Mouse (Mus musculus) midbrain, embryonic 12.5 days (tissue): Measurements from ENCODE around the gene Arf3. TPM values are rescaled to one million over a fixed set of nuclear protein-coding genes. Genes with fewer than 3 reads are reported as not detected.

Experiments
- ATAC-seq: fragments of 200-750 bp; cut with Nextera tagmentation; 2 replicates; pipeline ENCODE4 v1.8.0; 2017; ENCODE audit warnings: low read depth, moderate TSS enrichment, moderate library complexity; ENCODE audit not compliant: low FRiP score
- H3K27ac ChIP-seq: fragments of 300-500 bp; sonication (generic); replicated peaks from 2 replicates; pipeline ENCODE4 v1.5.1; 2016; ENCODE audit warnings: mild to moderate bottlenecking
- H3K27me3 ChIP-seq: fragments of 300-500 bp; sonication (generic); 2 replicates; pipeline ENCODE4 v1.6.1; 2016; ENCODE audit warnings: mild to moderate bottlenecking
- H3K36me3 ChIP-seq: fragments of 300-500 bp; sonication (generic); 2 replicates; pipeline ENCODE4 v1.6.1; 2016
- H3K4me1 ChIP-seq: fragments of 300-500 bp; sonication (generic); 2 replicates; pipeline ENCODE4 v1.6.1; 2016
- H3K4me2 ChIP-seq: fragments of 300-500 bp; sonication (generic); replicated peaks from 2 replicates; pipeline ENCODE4 v1.6.1; 2016; ENCODE audit warnings: mild to moderate bottlenecking, moderate library complexity
- H3K4me3 ChIP-seq: fragments of 300-500 bp; sonication (generic); 2 replicates; pipeline ENCODE4 v1.5.1; 2016; ENCODE audit warnings: mild to moderate bottlenecking
- H3K9ac ChIP-seq: fragments of 300-500 bp; sonication (generic); replicated peaks from 2 replicates; pipeline ENCODE4 v1.6.1; 2016; ENCODE audit warnings: mild to moderate bottlenecking, moderate library complexity
- H3K9me3 ChIP-seq: fragments of 300-500 bp; sonication (generic); 2 replicates; pipeline ENCODE4 v1.6.1; 2016; ENCODE audit warnings: mild to moderate bottlenecking
- WGBS: fragments of 180-500 bp; shearing (Covaris S2); methylation state at CpG from one replicate; pipeline ENCODE4 v1.1.7; 2016; 5-methylcytosine and 5-hydroxymethylcytosine counted together
- polyA plus RNA-seq: library from polyadenylated mRNA; unstranded; fragments of >200 nt; fragmentation: Nextera tagmentation; extraction: Ambion mirVana; gene quantifications from 2 replicates; pipeline ENCODE4 v1.2.1, GENCODE M21; 2016

Gene Arf3
- polyA plus RNA-seq, 1 experiment from 2014 or later = 56.0 TPM

DNA sequence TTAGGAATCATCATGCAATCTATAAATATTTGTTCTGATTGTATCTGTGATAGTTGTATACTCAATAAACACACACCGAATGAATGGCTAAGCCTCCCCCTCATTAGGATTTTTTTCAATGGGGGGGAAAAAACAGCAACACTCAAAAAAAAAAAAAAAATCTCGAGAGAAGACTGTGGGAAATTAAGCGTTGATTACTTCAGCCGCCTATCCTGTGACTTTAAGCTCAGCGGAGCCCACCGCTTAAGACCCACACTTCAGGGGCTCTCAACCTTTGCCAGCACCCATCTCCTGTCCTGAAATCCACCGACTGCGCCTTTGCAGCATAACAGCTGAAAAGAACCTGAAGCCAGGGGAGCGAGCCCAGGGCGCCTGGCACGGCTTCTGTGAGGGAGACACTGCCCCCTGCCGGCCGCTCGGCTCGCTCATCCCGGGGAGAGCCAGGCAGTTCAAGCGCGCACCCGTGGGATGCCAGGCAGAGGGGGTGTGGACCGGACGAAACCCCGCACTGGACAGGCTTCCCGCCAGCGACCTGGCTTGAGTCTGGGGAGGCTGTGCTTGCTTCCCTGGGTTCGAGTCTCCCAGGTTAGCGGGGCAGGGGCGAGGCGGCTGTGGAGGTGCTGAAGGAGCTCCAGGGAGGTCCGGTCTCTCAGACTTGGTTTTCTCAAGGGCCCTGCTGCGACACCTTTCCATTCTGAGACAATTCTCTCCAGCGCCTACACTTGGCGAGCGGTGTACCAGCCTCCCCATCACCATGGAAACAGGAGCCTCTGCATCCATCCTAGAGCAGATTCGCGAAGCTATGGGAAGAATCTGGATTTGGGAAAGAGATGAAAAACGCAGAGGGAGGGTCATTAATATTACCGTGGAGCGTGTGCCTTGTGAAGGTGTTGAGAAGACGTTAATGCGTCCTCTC is 63.6 kb downstream of the Arf3 start:
- Histone ChIP-seq H3K36me3 (no peaks in the 10 kb centered on the region), H3K4me2 (peak overlapping the region; percentile 67), H3K4me3 (peak overlapping the region; percentile 42), H3K27me3 (peaks cover 39% of the 10 kb centered on the region), H3K27ac (no peak overlapping the region), H3K4me1 (peaks cover 18% of the 10 kb centered on the region), H3K9me3 (no peaks in the 10 kb centered on the region), H3K9ac (peak overlapping the region; percentile 55)
- peak; percentile 85 for ATAC-seq
- 6% methylated on average over 40 of the region's 40 CpGs for WGBS

DNA sequence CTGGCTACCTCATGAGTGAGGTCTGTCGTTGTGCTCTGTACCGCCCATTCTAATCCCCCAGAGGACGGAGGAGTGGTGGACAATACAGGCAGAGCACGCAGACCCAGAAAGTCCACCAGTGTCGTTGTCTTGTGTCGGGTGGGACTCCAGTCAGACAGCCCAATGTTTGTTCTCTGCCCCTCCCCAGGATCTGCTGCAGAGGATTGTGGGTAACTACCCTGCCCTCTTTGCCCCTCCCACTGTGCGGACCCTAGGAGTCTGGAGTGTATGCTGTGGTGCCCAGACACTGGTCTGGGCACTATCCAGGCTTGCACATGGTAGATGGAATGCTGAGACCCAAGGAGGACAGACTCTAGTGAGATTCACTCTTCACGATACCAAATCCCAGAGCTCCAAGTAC is 66.8 kb downstream of the Arf3 start:
- no peak for ATAC-seq
- H3K27me3 ChIP-seq = peaks cover 18% of the 10 kb centered on the region
- no peak overlapping the region for H3K4me3 ChIP-seq
- WGBS = 55% methylated on average over 8 of the region's 8 CpGs
- no peak overlapping the region for H3K9ac ChIP-seq
- no peak overlapping the region for H3K4me2 ChIP-seq
- H3K36me3 ChIP-seq = no peaks in the 10 kb centered on the region
- no peak overlapping the region for H3K27ac ChIP-seq
- H3K4me1 ChIP-seq = peaks cover 31% of the 10 kb centered on the region
- no peaks in the 10 kb centered on the region for H3K9me3 ChIP-seq

DNA sequence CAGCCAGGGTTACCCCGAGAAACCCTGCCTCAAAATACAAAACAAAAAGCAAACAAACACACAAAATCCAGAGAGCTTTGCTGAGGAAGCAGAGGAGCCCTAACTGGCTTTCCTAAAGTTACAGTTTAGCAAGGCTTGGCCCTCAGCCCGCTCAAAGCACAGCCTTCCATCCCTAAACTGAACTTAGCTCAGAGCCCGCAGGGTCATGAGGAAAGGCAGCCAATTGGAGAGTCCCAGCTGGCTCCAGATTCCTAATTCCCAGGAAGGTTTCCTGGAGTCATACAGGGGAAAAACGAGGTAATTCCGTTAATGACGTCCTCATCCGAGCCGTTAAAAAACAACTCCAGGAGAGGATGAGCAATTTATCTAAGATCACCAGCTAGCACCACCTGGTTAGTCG is 67.3 kb downstream of the Arf3 start:
- no peak for ATAC-seq
- Histone ChIP-seq H3K36me3 (no peaks in the 10 kb centered on the region), H3K4me1 (peaks cover 36% of the 10 kb centered on the region), H3K4me2 (no peak overlapping the region), H3K9me3 (no peaks in the 10 kb centered on the region), H3K27ac (no peak overlapping the region), H3K27me3 (peaks cover 13% of the 10 kb centered on the region), H3K9ac (no peak overlapping the region), H3K4me3 (no peak overlapping the region)
- WGBS = 63% methylated on average over 9 of the region's 9 CpGs

DNA sequence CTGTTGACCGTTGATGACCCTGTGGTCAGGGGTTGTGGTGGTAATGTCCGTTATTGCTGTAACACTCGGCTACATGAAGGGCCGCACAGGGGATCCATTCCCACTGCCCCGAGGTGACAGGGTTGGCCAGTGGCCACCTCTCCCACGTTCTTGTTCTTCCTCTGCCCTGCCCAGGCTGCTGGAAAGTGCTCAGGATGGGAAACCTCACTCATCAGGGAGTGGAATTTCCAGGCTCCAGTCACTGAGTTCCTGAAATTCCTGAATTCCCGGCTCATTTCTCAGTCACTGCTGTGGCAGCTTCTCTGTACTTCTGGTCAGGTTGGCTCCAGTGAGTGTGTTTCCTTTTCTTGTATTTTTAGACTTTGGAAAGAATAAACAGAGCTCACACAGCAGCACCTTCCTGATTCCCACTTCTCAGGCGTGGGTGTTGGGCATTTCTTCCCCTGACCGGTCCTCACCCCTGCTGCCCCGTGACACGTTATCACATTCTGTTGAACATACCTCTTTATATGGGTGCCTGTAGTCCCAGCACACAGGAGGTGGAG is 70.8 kb downstream of the Arf3 start:
- H3K4me1 ChIP-seq = peaks cover 41% of the 10 kb centered on the region
- no peaks in the 10 kb centered on the region for H3K9me3 ChIP-seq
- H3K36me3 ChIP-seq = no peaks in the 10 kb centered on the region
- WGBS = 49% methylated on average over 11 of the region's 11 CpGs
- H3K9ac ChIP-seq = no peak overlapping the region
- no peak for ATAC-seq
- peak overlapping the region; percentile 60; the same call in 1 of the 2 replicates for H3K27ac ChIP-seq
- H3K4me2 ChIP-seq = no peak overlapping the region
- no peak overlapping the region for H3K4me3 ChIP-seq
- no peaks in the 10 kb centered on the region for H3K27me3 ChIP-seq

DNA sequence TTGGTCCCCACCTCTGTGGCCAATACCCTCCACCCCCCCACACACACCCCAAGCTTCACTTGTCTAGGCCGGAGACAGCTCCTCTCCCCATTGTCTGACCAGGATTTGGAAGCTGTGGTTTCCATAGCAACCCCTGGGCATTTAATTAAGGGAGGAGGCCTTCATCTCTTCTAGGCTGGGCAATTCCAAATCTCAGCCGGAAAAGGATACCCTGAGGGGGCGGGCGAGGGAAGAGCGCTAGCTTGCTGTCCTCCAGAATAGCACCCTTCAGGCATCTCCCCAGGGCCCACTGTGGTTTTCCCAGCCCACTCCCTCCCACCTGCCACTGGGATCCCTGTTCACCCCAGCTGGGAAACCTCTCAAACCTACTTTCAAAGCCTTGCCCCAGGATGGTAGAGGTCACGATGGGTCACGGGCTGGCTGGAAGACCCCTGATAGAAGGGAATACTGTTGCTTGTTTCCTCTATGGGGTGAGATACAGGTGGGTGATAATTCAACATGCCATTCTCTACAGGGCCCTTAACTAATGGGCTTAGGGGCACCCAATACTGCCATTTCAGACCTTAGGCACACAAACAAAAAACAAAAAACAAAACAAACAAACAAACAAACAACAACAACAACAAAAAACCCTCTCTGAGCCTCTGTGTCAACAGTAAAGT is 71.4 kb downstream of the Arf3 start:
- no peaks in the 10 kb centered on the region for H3K36me3 ChIP-seq
- no peak overlapping the region for H3K4me3 ChIP-seq
- no peak overlapping the region for H3K9ac ChIP-seq
- peak; percentile 83 for ATAC-seq
- WGBS = 14% methylated on average over 7 of the region's 7 CpGs
- H3K27me3 ChIP-seq = no peaks in the 10 kb centered on the region
- peak overlapping the region; percentile 60 for H3K27ac ChIP-seq
- peaks cover 41% of the 10 kb centered on the region for H3K4me1 ChIP-seq
- no peaks in the 10 kb centered on the region for H3K9me3 ChIP-seq
- peak overlapping the region; percentile 16 for H3K4me2 ChIP-seq

DNA sequence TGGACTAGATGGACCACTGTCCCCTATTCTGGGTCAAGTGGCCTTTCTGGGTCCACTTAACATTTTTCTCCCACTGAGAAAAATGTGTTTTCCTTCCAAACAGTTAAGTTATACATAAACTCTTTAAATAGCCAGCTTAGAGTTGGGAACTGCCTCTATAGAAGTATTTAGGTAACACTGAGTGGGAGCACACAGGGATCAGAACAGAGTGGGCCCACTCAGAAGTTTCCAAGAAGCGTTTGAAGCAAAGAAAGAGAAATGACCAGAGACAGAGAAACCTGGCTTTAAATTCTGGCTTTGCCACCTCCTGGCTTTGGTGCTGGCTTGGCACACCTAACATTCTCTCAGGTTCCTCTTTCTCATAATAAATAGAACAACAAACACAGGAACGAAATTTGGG is 73.3 kb downstream of the Arf3 start:
- 77% methylated on average over 2 of the region's 2 CpGs for WGBS
- Histone ChIP-seq H3K4me1 (peaks cover 31% of the 10 kb centered on the region), H3K4me3 (no peak overlapping the region), H3K4me2 (no peak overlapping the region), H3K9ac (no peak overlapping the region), H3K36me3 (no peaks in the 10 kb centered on the region), H3K27me3 (no peaks in the 10 kb centered on the region), H3K9me3 (no peaks in the 10 kb centered on the region), H3K27ac (no peak overlapping the region)
- ATAC-seq = no peak

Other genes with a start within 250 kb of the Arf3 start
- gene Kansl2, start 228.9 kb downstream of the Arf3 start, polyA plus RNA-seq = 171 and 175 TPM in 2 replicates
- 63.3 and 63.9 TPM in 2 replicates for gene Ccnt1, start 192.3 kb downstream of the Arf3 start, polyA plus RNA-seq
- gene 4930415O20Rik, start 192.2 kb downstream of the Arf3 start, polyA plus RNA-seq = not detected in 2 replicates
- gene Adcy6, start 153.1 kb downstream of the Arf3 start, polyA plus RNA-seq = 15.6 and 17.2 TPM in 2 replicates
- gene Cacnb3, start 132.4 kb downstream of the Arf3 start, polyA plus RNA-seq = 86.2 and 99.6 TPM in 2 replicates
- 24.4 and 29.3 TPM in 2 replicates for gene Ddx23, start 100.3 kb downstream of the Arf3 start, polyA plus RNA-seq
- 8.0 and 8.3 TPM in 2 replicates for gene Rnd1, start 85.8 kb downstream of the Arf3 start, polyA plus RNA-seq
- gene Ccdc65, start 55.0 kb downstream of the Arf3 start, polyA plus RNA-seq = 0.87 and 1.8 TPM in 2 replicates
- 5.7 and 9.2 TPM in 2 replicates for gene Fkbp11, start 35.0 kb downstream of the Arf3 start, polyA plus RNA-seq
- gene Wnt10b, start 14.9 kb upstream of the Arf3 start, polyA plus RNA-seq = 0.14 and 0.34 TPM in 2 replicates
- 8.7 and 13.1 TPM in 2 replicates for gene Wnt1, start 26.6 kb upstream of the Arf3 start, polyA plus RNA-seq
- 0.61 and 1.3 TPM in 2 replicates for gene Ddn, start 46.3 kb upstream of the Arf3 start, polyA plus RNA-seq
- gene Prkag1, start 68.3 kb upstream of the Arf3 start, polyA plus RNA-seq = 83.1 and 85.9 TPM in 2 replicates
- 13.4 and 13.8 TPM in 2 replicates for gene Kmt2d, start 108.0 kb upstream of the Arf3 start, polyA plus RNA-seq
- gene Rhebl1, start 131.3 kb upstream of the Arf3 start, polyA plus RNA-seq = 20.1 and 22.9 TPM in 2 replicates
- 0.56 and 0.66 TPM in 2 replicates for gene Dhh, start 135.3 kb upstream of the Arf3 start, polyA plus RNA-seq
- gene Lmbr1l, start 155.0 kb upstream of the Arf3 start, polyA plus RNA-seq = 37.1 and 40.7 TPM in 2 replicates
- 1,566 and 1,635 TPM in 2 replicates for gene Tuba1b, start 171.4 kb upstream of the Arf3 start, polyA plus RNA-seq
- gene Gm49450, start 190.3 kb upstream of the Arf3 start, polyA plus RNA-seq = not detected in 2 replicates
- gene Tuba1a, start 190.5 kb upstream of the Arf3 start, polyA plus RNA-seq = 9,394 and 9,642 TPM in 2 replicates